Mouse (Mus musculus): ENCODE measurements around the gene Trmt10a.

DNA sequence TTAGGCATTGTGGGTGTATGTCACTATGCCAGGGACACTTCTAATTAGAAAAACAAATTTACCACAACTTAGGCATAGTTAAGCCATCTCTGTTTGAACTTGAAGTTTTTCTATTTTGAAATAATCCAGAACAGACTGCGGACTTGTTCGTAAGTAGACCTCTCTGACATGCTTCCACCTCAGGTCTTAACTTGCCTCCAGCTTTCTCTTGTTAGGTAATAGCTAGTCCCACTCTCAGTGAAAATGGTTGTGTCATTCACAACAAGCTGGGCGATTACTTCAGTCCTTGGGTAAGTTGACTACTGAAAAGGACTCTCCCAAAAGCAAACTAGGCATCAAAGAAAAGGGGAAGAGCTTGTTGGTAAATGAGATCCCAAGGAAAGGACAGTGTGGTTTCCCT, 65.6 kb downstream of the Trmt10a start:
- no peak for TF ChIP-seq CTCF (IDR thresholded peaks at IDR 0.05; ENCODE audit: low read depth)
- TF ChIP-seq EP300 (IDR thresholded peaks at IDR 0.05; ENCODE audit: low read depth): no peak
